Mouse (Mus musculus): ENCODE results near the gene Myo1e.
"Not testable (repeated sequence)": the region's sequence is repeated elsewhere in the genome, so short reads cannot be mapped to it uniquely, and the experiment has no call there.

Myo1e gene

GRCm38 (mm10) chr9:70249881-70250681, 42.9 kb downstream of the Myo1e start:
- in situ Hi-C loops (cut with MboI, MseI) = no loop called here

GRCm38 (mm10) chr9:70251441-70251985, 44.4 kb downstream of the Myo1e start:
- in situ Hi-C loops (cut with MboI, MseI) = no loop called here

GRCm38 (mm10) chr9:70253016-70253415, 45.9 kb downstream of the Myo1e start:
- in situ Hi-C loops (cut with MboI, MseI) = no loop called here

GRCm38 (mm10) chr9:70255005-70255404, 47.9 kb downstream of the Myo1e start:
- in situ Hi-C loops (cut with MboI, MseI) = no loop called here

GRCm38 (mm10) chr9:70256027-70256426, 48.9 kb downstream of the Myo1e start:
- in situ Hi-C loops (cut with MboI, MseI) = not testable (repeated sequence)

- in situ Hi-C loops (cut with MboI, MseI) = no loop called here
Measured at GRCm38 (mm10) chr9:70257289-70258101, 50.3 kb downstream of the Myo1e start.

- in situ Hi-C loops (cut with MboI, MseI) = no loop called here
Measured at GRCm38 (mm10) chr9:70260324-70260841, 53.2 kb downstream of the Myo1e start.

GRCm38 (mm10) chr9:70261646-70262045, 54.5 kb downstream of the Myo1e start:
- in situ Hi-C loops (cut with MboI, MseI) = no loop called here

- in situ Hi-C loops (cut with MboI, MseI) = no loop called here
Measured at GRCm38 (mm10) chr9:70263134-70263533, 56.0 kb downstream of the Myo1e start.

GRCm38 (mm10) chr9:70263735-70264134, 56.6 kb downstream of the Myo1e start:
- in situ Hi-C loops (cut with MboI, MseI) = no loop called here

- in situ Hi-C loops (cut with MboI, MseI) = no loop called here
Measured at GRCm38 (mm10) chr9:70265513-70265912, 58.4 kb downstream of the Myo1e start.

GRCm38 (mm10) chr9:70266186-70266585, 59.0 kb downstream of the Myo1e start:
- in situ Hi-C loops (cut with MboI, MseI) = no loop called here

- in situ Hi-C loops (cut with MboI, MseI) = no loop called here
Measured at GRCm38 (mm10) chr9:70267108-70267507, 60.0 kb downstream of the Myo1e start.

- in situ Hi-C loops (cut with MboI, MseI) = no loop called here
Measured at GRCm38 (mm10) chr9:70269349-70269748, 62.2 kb downstream of the Myo1e start.

- in situ Hi-C loops (cut with MboI, MseI) = no loop called here
Measured at GRCm38 (mm10) chr9:70270468-70270867, 63.3 kb downstream of the Myo1e start.

GRCm38 (mm10) chr9:70271137-70271536, 64.0 kb downstream of the Myo1e start:
- in situ Hi-C loops (cut with MboI, MseI) = no loop called here

GRCm38 (mm10) chr9:70271631-70272030, 64.5 kb downstream of the Myo1e start:
- in situ Hi-C loops (cut with MboI, MseI) = no loop called here

GRCm38 (mm10) chr9:70274071-70274470, 66.9 kb downstream of the Myo1e start:
- in situ Hi-C loops (cut with MboI, MseI) = no loop called here

- in situ Hi-C loops (cut with MboI, MseI) = no loop called here
Measured at GRCm38 (mm10) chr9:70274476-70274875, 67.3 kb downstream of the Myo1e start.

GRCm38 (mm10) chr9:70274887-70275555, 67.9 kb downstream of the Myo1e start:
- in situ Hi-C loops (cut with MboI, MseI) = no loop called here

GRCm38 (mm10) chr9:70277076-70277475, 69.9 kb downstream of the Myo1e start:
- in situ Hi-C loops (cut with MboI, MseI) = no loop called here

GRCm38 (mm10) chr9:70277529-70277982, 70.4 kb downstream of the Myo1e start:
- in situ Hi-C loops (cut with MboI, MseI) = no loop called here
